Mouse (Mus musculus) CH12.LX (cell line): Measurements from ENCODE around the gene Ankrd33.

Experiments
- CTCF ChIP-seq, 2 experiments: IDR thresholded peaks in 1 of 2; conservative IDR thresholded peaks in 1 of 2; 2 replicates each; pipeline ENCODE4 v1.5.1; 2011 to 2012; ENCODE audit warnings: low read depth in 2 of 2, low read length in 2 of 2, improper control_type of control experiment in 1 of 2, inconsistent platforms in 1 of 2, mild to moderate bottlenecking in 1 of 2, moderate library complexity in 1 of 2
- E2F4 ChIP-seq: IDR thresholded peaks from 2 replicates; pipeline ENCODE4 v1.6.1; 2011; ENCODE audit warnings: low read depth, low read length, improper control_type of control experiment; ENCODE audit not compliant: insufficient replicate concordance
- NRF1 ChIP-seq: IDR thresholded peaks from 2 replicates; pipeline ENCODE4 v1.6.1; 2014; ENCODE audit warnings: low read depth, mild to moderate bottlenecking, inconsistent platforms, low read length, improper control_type of control experiment, moderate library complexity
- POLR2A ChIP-seq: IDR thresholded peaks from 2 replicates; pipeline ENCODE4 v1.6.1; 2011; ENCODE audit warnings: low read depth, mild to moderate bottlenecking, improper control_type of control experiment, low read length
- RAD21 ChIP-seq: IDR thresholded peaks from 2 replicates; pipeline ENCODE4 v1.6.1; 2011; ENCODE audit warnings: low read depth, mild to moderate bottlenecking, low read length, improper control_type of control experiment, moderate library complexity

GRCm38 (mm10) chr15:101115511-101116110, at the start of gene Ankrd33:
- TF ChIP-seq NRF1 (no peak), CTCF (conservative IDR thresholded peaks at IDR 0.05 in 1 of 2, IDR thresholded peaks at IDR 0.05 in 1 of 2; ENCODE audit: low read depth in 2 of 2, low read length in 2 of 2) (no peak), E2F4 (no peak), RAD21 (no peak), POLR2A (no peak)
